24 mouse cellular contexts compared by ENCODE assay signal in the genomic region with DNA sequence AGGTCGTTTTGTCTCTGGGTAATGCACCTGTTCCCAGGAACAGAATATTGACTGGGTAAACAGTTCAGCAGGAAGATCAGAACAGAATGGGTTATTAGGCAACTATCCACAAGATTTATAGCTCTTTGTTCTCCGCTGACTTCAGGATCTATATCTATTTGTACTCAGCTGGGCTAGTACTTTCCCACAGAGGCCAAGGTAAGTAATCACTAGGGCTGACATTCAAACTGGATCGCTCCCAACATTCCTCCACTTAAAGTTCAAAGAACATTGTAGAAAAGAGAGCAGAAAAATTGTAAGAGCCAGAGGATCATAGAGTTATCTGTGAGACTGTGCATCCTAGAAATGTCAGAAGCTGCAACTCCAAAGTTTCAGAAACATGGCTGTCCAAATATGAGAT. TPM values are rescaled to one million over a fixed set of nuclear protein-coding genes. Genes with fewer than 3 reads are reported as not detected.
"Had no signal": no experiment of that assay in that cellular context is flagged by ENCODE, and none has a peak within 500 bp of the region (broad histone marks: within the 10 kb centered on the region; RNA-seq: fewer than 3 reads in every experiment).

No protein-coding gene starts in this region.

- H3K4me2 ChIP-seq: lung, embryonic 14.5 days; midbrain, embryonic 12.5 days; neural tube, embryonic 13.5 days; neural tube, embryonic 15.5 days had no signal

- H3K27me3 ChIP-seq: midbrain, embryonic 12.5 days; neural tube, embryonic 13.5 days; neural tube, embryonic 15.5 days had no signal

- ATAC-seq: midbrain, embryonic 16.5 days had no signal

- H3K4me1 ChIP-seq: midbrain, embryonic 10.5 days; midbrain, embryonic 12.5 days; neural tube, embryonic 13.5 days; neural tube, embryonic 15.5 days had no signal

- DNase-seq: lung, adult 18-20 months; lung, embryonic 14.5 days; lung, postnatal 10 days; lung, postnatal 4 days; midbrain, embryonic 14.5 days; retina, postnatal 1 day; right cerebral cortex, adult 18-20 months; right cerebral cortex, postnatal 25 days; right cerebral cortex, postnatal 4 days; spleen, adult 18-20 months; thymus, adult 18-20 months; thymus, postnatal 14 days; thymus, postnatal 36 days had no signal

- H3K9me3 ChIP-seq: midbrain, embryonic 10.5 days; midbrain, embryonic 12.5 days; neural tube, embryonic 13.5 days; neural tube, embryonic 15.5 days had no signal

- H3K9ac ChIP-seq: lung, embryonic 14.5 days; midbrain, embryonic 12.5 days; neural tube, embryonic 13.5 days; neural tube, embryonic 15.5 days had no signal

- H3K27ac ChIP-seq: midbrain, embryonic 10.5 days; midbrain, embryonic 12.5 days; neural tube, embryonic 13.5 days; neural tube, embryonic 15.5 days had no signal

- H3K4me3 ChIP-seq: midbrain, embryonic 10.5 days; midbrain, embryonic 12.5 days; myocyte; neural tube, embryonic 13.5 days; neural tube, embryonic 15.5 days had no signal

- H3K36me3 ChIP-seq: midbrain, embryonic 10.5 days; midbrain, embryonic 12.5 days; neural tube, embryonic 13.5 days; neural tube, embryonic 15.5 days had no signal

RNA-seq across cellular contexts. Expression of gene Ugt2b35, which starts 14.8 kb away (rescaled TPM):
- total RNA-seq: megakaryocyte, adult 5-6 weeks; megakaryocyte-erythroid progenitor cell, adult 5-6 weeks had no signal
- polyA plus RNA-seq: lung, embryonic 14.5 days; lung, embryonic 16.5 days; midbrain, embryonic 10.5 days; midbrain, embryonic 12.5 days; midbrain, embryonic 14.5 days; midbrain, embryonic 16.5 days; myocyte; neural tube, embryonic 11.5 days; neural tube, embryonic 13.5 days; neural tube, embryonic 15.5 days; thymus, postnatal 0 days had no signal
